In genomic region chr10:111007687-111008086, GRCm38 (mm10) we compare ENCODE assay signal across 10 mouse cellular contexts. TPM values are rescaled to one million over a fixed set of nuclear protein-coding genes. Genes with fewer than 3 reads are reported as not detected.
DNase-seq lines count a peak whose midpoint lies in the region; ATAC-seq lines count a peak whose summit lies in the region.
"Had no signal": no experiment of that assay in that cellular context is flagged by ENCODE, and none has a peak within 500 bp of the region (broad histone marks: within the 10 kb centered on the region; RNA-seq: fewer than 3 reads in every experiment).

No protein-coding gene starts in this region.

- H3K9me3 ChIP-seq in erythroblast, embryonic 14.5 days (ENCODE audit: control insufficient read depth, low read length): no peaks in the 10 kb centered on the region
- H3K9me3 ChIP-seq in embryonic facial prominence, embryonic 10.5 days: no peaks in the 10 kb centered on the region
- H3K9me3 ChIP-seq in midbrain, embryonic 14.5 days (ENCODE audit: control insufficient read depth, low read length): no peaks in the 10 kb centered on the region
- H3K9me3 ChIP-seq: heart, embryonic 10.5 days had no signal

- H3K27me3 ChIP-seq in erythroblast, embryonic 14.5 days (ENCODE audit: control insufficient read depth): peaks cover 26% of the 10 kb centered on the region
- 0 out of 2 replicates have a peak, but pooled peaks cover 3% of the 10 kb centered on the region for H3K27me3 ChIP-seq in embryonic facial prominence, embryonic 10.5 days (replicated peaks; ENCODE audit: low read depth, poor library complexity, severe bottlenecking)
- no peaks in the 10 kb centered on the region for H3K27me3 ChIP-seq in midbrain, embryonic 14.5 days (ENCODE audit: control insufficient read depth, insufficient read depth, low read length)

- 86% methylated on average over 4 of the region's 4 CpGs for WGBS in embryonic facial prominence, embryonic 10.5 days
- WGBS in midbrain, embryonic 14.5 days: 91% methylated on average over 4 of the region's 4 CpGs

- H3K4me3 ChIP-seq in erythroblast, embryonic 14.5 days (replicated peaks): peak overlapping the region; percentile 95
- H3K4me3 ChIP-seq in embryonic facial prominence, embryonic 10.5 days: peak overlapping the region; percentile 88; the same call in 1 of the 2 replicates
- no peak overlapping the region for H3K4me3 ChIP-seq in midbrain, embryonic 14.5 days (replicated peaks; ENCODE audit: low read depth, low read length)
- H3K4me3 ChIP-seq: heart, embryonic 10.5 days had no signal

- H3K9ac ChIP-seq in midbrain, embryonic 14.5 days (replicated peaks; ENCODE audit: low read length): no peak overlapping the region

- no peak overlapping the region for H3K27ac ChIP-seq in embryonic facial prominence, embryonic 10.5 days (replicated peaks)
- no peak overlapping the region for H3K27ac ChIP-seq in midbrain, embryonic 14.5 days (replicated peaks; ENCODE audit: low read depth, low read length)
- H3K27ac ChIP-seq: heart, embryonic 10.5 days had no signal

- ATAC-seq in erythroblast, adult 5-6 weeks (replicated peaks; ENCODE audit: low FRiP score, poor library complexity, severe bottlenecking): no peak
- no peak for ATAC-seq in midbrain, embryonic 14.5 days (ENCODE audit: low FRiP score, low TSS enrichment)

- no peak for DNase-seq in embryonic facial prominence, embryonic 10.5 days (ENCODE audit: low spot score)
- DNase-seq in induced T-regulatory cell, adult 2 months (ENCODE audit: low read depth): peak; percentile 10
- DNase-seq in midbrain, embryonic 14.5 days: no peak
- DNase-seq in right cerebral cortex, adult 18-20 months: no peak
- DNase-seq in thymus, postnatal 36 days: no peak
- DNase-seq in ovary, postnatal 14 days (ENCODE audit: low spot score): no peak
- DNase-seq: embryo, embryonic 11 days had no signal

- peak overlapping the region; percentile 81 for H3K4me2 ChIP-seq in midbrain, embryonic 14.5 days (ENCODE audit: low read length)

- H3K4me1 ChIP-seq in erythroblast, embryonic 14.5 days (ENCODE audit: control insufficient read depth): peaks cover 55% of the 10 kb centered on the region
- peaks cover 16% of the 10 kb centered on the region for H3K4me1 ChIP-seq in embryonic facial prominence, embryonic 10.5 days
- peaks cover 25% of the 10 kb centered on the region for H3K4me1 ChIP-seq in midbrain, embryonic 14.5 days (ENCODE audit: control insufficient read depth, insufficient read depth, low read length)

- H3K36me3 ChIP-seq in erythroblast, embryonic 14.5 days (ENCODE audit: control insufficient read depth): no peaks in the 10 kb centered on the region
- peaks cover 4% of the 10 kb centered on the region for H3K36me3 ChIP-seq in embryonic facial prominence, embryonic 10.5 days (replicated peaks)
- H3K36me3 ChIP-seq in midbrain, embryonic 14.5 days (ENCODE audit: control insufficient read depth, insufficient read depth, low read length): no peaks in the 10 kb centered on the region
- H3K36me3 ChIP-seq: heart, embryonic 10.5 days had no signal

RNA-seq across cellular contexts. Expression of gene Zdhhc17, which starts 2.3 kb away (rescaled TPM):
- polyA plus RNA-seq in erythroblast, embryonic 14.5 days (2012): 0.05 TPM in 1 of 2 replicates, not detected in the other
- total RNA-seq in erythroblast, adult 5-6 weeks (2015; ENCODE audit: low replicate concordance): 19.9 and 54.4 TPM in 2 replicates
- total RNA-seq in erythroblast, adult 5-6 weeks (2017; ENCODE audit: low replicate concordance): 15.8 and 18.3 TPM in 2 replicates
- polyA plus RNA-seq in embryonic facial prominence, embryonic 10.5 days (2016; fragmentation: Nextera tagmentation; extraction: Ambion mirVana): 28.1 and 29.3 TPM in 2 replicates
- 67.5 and 69.9 TPM in 2 replicates for polyA plus RNA-seq in midbrain, embryonic 14.5 days (2014; fragmentation: Nextera tagmentation; extraction: Ambion mirVana)

Comparison
In these comparisons a context has a peak if more than half of its experiments do, and no peak if none do; other contexts are left out.
1. RNA of gene Zdhhc17, which starts 2.3 kb away (polyA plus RNA-seq): 67.5 to 69.9 TPM in midbrain, embryonic 14.5 days and 28.1 to 29.3 TPM in embryonic facial prominence, embryonic 10.5 days; 0.05 TPM in erythroblast, embryonic 14.5 days; every median in the first group is over 10 times any median in the second.